Mouse (Mus musculus): ENCODE data around the gene Golga4.
A peak's percentile ranks its signal among the peaks of the same experiment; 100 is the strongest.

Gene Golga4

DNA sequence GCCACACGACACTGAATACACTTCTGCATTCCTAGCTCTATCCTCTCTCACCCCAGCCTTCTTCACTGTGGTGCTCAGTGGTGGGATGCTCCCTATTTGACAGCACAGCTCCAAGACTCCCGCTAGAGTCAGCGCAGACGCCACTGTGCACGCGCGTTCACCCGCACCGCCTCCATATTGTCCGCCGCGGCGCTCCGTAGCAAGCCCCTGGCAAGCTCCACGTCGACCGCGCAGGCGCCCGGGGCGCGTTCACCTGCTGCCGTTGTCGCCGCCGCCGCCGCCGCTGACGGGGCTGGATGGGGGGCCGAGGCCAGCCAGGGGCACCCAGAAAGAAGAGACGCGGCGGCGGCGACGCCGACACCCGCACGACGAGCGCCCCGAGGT lies at the start of gene Golga4:
Gene Golga4 (plus strand): TSS at position 248 of the 384 bp plus-strand sequence.
- peak; percentile 95 for DNase-seq (ENCODE audit: low spot score)

DNA sequence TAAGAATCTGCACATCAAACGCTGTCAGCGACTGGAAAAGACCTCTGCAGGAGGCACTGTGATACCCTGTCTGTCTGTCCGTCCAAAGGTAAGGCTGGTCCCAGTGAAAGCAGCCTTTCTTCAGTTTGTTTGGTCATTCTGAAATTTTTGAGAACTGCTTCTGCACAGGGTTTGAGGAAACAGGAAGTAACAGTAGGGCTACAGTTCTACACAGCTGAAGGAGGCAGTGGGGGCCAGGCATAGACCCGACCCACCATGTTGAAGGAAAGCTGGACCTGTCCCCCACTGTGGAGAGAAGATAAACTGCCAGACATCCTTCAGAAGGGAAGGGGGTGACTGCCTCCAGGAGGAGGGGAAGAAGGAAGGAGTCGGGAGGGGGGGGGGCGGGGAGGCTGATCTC lies 49.7 kb upstream of the Golga4 start:
- DNase-seq (ENCODE audit: low spot score), result no peak

DNA sequence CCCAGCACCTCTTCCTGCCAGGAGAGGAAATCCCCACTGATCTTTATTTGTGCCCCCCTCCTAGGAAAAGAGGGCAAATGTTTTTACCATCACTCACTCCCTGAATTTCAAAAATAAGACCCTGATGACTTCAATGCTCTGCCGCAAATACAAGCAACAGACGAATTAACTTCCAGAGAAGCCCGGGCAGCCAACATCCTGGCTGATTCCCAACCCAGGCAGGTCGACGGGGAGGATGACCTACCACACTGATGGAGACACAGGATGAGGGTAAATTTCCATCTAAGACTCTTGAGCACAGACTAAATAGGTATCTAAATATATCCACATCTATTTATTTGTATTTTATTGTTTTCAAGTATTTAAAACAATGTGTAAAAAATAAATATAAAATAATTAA lies 48.0 kb upstream of the Golga4 start:
- DNase-seq (ENCODE audit: low spot score), result no peak

DNA sequence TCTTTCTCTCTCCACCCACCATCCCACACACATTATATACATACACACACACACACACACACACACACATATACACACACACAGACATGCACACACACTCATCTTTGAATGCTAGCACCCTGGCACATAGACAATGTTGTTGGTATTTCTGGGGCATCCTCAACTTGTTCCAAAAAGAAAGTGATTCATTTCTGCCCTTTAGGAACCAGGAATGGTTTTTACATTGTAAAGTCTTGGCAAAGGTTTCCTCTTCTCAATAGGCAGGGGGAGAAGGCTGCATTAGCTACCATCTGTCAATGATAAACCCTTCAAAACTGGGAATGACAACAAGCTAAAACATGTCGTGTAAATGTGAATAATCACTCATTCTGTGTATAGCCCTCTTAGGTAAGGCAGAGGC lies 42.0 kb upstream of the Golga4 start:
- no peak for DNase-seq (ENCODE audit: low spot score)

DNA sequence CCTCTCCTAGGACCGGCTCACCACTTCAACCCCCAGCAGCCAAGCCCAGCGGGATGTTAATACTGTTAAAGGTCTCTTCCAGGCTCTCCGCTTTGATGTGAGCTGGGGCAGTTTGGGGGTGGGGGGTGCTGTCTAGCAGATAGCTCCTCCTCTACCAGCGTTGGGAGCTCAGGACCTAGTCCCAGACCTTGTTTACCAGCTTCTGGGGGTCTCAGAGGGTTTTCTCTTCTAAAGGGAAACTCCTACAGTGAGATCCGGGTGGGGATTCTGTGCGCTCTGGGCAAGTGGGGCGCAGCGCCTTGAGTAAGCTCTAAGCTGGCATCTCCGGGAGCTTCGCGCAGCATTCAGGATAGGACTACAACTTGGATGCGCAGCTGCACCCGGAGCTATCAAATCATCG lies 37.8 kb upstream of the Golga4 start:
- no peak for DNase-seq (ENCODE audit: low spot score)

DNA sequence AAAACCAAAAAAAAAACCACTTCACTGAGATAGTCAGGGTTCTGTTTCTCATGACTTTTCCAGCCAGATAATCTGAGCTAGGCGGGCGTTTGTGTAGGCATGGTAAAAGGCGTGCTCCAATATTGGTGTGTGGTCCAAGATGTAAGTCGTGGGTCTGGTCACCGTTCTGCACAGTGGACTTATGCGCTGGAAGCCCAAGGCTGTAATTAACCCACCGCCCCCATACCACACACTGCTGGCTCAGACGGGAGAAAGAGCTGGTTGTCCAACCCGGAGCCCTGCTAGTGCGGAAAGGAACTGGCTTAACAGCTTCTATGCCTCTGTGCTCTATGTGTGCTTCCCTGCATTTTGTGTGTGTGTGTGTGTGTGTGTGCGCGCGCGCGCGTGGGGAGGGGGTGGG lies 36.8 kb upstream of the Golga4 start:
- peak; percentile 40 for DNase-seq (ENCODE audit: low spot score)

- DNase-seq (ENCODE audit: low spot score), result no peak
Observed at GRCm38 (mm10) chr9:118471296-118471695, 34.8 kb upstream of the Golga4 start.

GRCm38 (mm10) chr9:118476211-118476765 lies 29.8 kb upstream of the Golga4 start:
- DNase-seq (ENCODE audit: low spot score), result no peak

GRCm38 (mm10) chr9:118476766-118477271 lies 29.2 kb upstream of the Golga4 start:
- peak; percentile 56 for DNase-seq (ENCODE audit: low spot score)

DNA sequence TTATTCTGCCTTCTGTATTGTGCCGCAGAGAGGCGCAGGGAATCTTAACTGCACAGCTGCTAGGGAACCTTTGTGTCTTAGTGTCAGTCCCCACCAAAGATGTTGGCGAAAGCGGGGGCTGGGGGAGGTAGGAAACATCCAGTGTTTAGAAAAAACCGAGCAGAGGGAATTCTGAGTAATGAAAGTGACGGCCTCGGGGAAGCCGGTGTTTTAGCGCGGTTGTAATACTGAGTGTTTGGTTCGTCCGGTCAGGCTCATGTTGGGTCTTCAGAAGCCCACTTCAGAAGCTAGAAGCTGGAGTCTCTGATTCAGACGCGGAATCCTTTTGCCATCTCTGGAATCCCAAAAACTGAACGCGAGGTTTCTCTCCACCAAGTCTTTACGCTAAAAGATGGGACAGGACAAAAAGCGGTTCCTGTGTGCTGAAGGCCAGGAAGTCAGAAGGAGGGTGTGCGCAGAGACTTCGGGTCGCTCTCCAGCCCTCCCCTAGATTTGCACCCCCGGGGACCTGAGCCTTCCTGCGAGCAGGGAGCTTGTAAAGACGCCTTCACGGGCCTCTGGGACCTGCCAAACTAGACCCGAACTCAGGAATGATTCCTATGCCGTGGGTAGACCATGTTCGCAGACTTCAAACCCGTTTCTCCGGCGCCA lies 28.7 kb upstream of the Golga4 start:
- DNase-seq (ENCODE audit: low spot score), result peak; percentile 30

- no peak for DNase-seq (ENCODE audit: low spot score)
Observed at GRCm38 (mm10) chr9:118477961-118478360, 28.1 kb upstream of the Golga4 start, which contains the start of gene Eomes. TSS of gene Eomes (plus strand) at chr9:118478212.

GRCm38 (mm10) chr9:118478458-118478838 lies 27.6 kb upstream of the Golga4 start:
- peak; percentile 69 for DNase-seq (ENCODE audit: low spot score)

GRCm38 (mm10) chr9:118478839-118479507 lies 27.1 kb upstream of the Golga4 start:
- DNase-seq (ENCODE audit: low spot score), result peak; percentile 53

DNA sequence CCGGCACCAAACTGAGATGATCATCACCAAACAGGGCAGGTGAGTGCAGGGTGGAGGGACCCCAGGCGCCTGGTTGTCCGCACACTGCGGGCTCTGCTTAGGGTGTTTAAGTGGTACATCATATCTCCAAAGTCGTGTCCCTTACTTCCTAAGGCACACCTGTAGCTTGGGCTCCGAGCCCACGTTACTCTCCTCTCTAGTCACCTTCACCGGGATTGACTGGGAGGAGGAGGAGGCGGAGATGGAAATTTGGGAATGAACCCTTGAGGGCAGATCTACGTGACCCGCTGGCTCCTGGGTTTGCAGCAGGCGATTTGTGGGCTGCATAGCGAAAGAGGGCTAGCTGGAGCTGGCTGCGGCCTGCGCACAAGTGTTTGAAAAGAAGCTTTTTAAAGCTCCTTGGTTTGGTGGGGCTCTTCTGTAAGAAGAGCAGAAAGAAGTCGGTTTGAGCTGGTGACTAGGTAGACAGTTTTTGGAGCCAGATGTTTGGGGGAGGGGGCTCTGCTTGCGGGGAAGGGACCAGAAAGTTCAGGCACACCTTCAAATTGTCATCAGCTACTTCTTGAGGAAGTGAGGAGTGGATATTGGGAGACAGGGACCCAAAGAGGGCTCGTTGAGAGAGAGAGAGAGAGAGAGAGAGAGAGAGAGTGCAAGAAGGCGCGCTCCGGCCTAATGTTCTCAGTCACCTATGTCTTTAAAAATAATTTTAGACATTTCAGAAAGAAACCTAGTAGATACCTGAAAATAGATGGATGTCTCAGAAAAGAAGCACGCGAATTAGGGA lies 26.4 kb upstream of the Golga4 start:
- DNase-seq (ENCODE audit: low spot score), result peak; percentile 31

GRCm38 (mm10) chr9:118480292-118480690 lies 25.8 kb upstream of the Golga4 start:
- DNase-seq (ENCODE audit: low spot score), result no peak

DNA sequence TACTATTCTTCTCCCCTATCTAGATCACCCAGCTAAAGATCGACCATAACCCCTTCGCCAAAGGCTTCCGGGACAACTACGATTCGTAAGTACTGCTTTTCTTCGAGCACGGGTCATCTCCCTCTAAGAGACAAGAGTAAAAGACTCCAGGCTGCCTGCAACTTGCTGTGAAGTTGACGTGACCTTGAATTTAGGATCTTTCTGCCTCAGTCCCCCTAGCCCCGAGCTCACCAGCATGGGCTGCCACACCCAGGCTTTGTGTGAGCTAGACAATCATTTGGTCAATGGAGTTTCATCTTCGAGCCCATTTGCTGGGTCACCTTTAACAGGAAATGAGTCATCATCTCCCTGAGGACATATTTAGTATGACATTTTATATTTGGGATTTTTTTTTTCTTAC lies 23.9 kb upstream of the Golga4 start:
- DNase-seq (ENCODE audit: low spot score), result no peak

GRCm38 (mm10) chr9:118486361-118487095 lies 19.5 kb upstream of the Golga4 start:
- DNase-seq (ENCODE audit: low spot score), result peak; percentile 40

GRCm38 (mm10) chr9:118487096-118487395 lies 19.0 kb upstream of the Golga4 start:
- DNase-seq (ENCODE audit: low spot score), result no peak

DNA sequence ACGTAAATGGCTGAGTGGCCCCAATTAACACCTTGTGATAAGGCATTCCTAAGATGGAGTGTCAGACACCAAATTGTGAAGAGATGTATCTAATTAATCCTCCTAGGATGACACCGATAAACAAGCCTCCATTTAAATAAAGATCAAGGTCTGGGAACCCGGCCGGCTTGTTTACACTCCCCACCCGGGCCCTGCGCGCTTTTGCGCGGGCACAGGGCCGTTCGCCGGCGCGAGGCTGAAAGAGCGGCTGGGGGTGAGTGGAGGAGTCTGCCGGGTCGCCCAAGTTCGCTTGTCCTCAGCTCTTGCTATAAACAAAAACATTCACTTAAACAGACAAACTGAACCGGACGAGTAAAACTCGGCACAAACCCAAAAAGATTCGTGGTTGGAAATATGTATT lies 18.4 kb upstream of the Golga4 start:
- no peak for DNase-seq (ENCODE audit: low spot score)

DNA sequence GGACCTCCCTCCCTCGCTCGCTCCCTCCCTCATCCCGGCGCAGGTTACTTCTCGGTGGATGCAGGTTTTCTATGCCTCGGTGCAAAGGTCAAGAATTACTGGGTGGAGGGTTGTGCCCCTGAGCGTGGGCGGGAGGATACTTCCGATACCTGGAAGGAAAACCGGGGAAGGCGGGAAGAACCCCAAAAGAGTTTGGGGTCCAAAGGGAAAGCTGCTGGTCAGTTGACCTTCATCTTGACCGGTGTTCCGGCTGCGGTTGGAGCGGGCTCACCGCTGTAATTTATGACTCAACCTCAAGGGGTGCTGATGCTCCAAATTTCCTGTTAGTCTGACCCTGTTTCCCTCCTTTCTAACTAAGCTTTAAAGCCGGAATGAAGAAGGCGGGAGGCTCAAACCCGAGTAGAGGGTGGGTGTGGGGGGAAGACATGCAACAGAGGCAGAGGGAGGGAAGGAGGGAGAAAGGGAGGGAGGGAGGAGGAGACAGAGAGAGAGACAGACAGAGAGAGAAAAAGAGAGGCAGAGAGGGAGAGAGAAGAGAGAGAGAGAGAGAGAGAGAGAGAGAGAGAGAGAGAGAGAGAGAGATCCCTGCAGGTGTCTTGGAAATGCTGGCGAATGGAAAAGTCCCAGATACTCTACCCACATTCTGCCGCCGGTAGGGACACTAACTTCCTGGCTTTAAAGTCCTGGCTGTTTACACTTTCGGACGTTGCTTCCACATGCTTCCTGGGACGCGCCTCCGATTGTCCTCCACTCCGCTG lies 17.8 kb upstream of the Golga4 start:
- DNase-seq (ENCODE audit: low spot score), result peak; percentile 76

- DNase-seq (ENCODE audit: low spot score), result peak; percentile 53
Observed at GRCm38 (mm10) chr9:118488896-118489578, 17.0 kb upstream of the Golga4 start.

Measured in embryo, embryonic 10 days (tissue).